Mouse (Mus musculus): ENCODE results near the gene Sgms2.
A peak's percentile ranks its signal among the peaks of the same experiment; 100 is the strongest.

The Sgms2 gene

DNA sequence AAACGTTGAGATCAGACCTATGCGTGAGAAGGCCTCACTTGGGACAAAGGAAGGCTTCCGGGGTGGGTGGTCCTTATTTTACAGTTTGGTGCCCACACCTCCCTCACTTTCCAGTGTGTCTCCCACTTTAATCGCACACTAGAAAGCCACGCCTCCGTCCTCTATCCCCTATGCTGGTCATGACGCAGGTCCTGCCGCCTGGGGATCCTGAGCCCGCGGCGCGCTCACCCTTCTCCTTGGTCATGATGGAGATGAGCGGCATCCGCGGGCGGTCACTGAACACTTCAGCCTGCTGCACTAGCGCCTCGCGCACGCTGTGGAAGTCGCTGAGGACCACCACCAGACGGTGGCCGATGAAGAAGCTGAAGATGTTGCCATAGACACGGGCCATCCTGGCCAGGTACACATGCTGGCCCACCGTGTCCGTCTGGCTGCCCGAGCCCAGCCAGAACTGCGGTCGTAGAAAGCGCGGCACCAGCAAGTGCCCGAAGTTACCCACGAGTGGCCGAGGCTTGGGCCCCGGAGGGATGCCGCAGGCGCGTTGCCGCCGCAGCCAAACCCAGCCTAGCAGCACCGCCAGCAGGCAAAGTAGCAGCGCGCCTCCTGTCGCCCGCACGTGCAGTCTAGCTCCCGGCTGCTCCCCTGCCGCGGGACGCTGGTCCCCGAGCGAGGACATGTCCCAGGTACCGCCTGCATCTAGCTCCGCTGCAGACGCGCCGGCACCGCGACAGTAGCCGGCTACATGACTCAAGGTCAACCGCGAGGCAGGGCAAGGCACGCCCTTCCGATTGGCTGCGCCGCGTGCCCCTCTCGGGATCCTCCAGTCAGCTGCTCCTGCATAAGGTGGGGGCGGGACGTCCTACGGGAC lies 188.5 kb downstream of the Sgms2 start, which contains the start of gene Cyp2u1:
Cyp2u1 (minus strand) TSS at position 776 of the 868 bp plus-strand sequence.
- peak; percentile 94 for DNase-seq

DNA sequence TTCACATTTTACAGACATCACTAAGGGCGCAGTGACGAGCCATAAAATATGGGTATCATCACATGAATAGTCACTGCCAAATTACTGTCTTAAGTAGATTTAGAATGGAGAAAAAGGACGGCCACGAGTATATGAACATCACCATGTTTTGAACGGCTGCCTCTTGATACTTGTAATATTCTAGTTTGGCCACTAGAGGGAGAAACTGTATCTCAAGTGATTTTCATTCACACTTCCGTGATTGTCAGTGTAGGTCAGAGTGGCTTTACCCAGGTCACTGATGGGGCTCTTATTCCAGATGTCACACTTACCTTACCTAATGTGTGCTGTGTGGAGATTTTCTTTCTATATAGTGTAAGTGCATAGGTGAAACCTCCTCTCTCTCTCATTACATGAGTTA lies 191.3 kb downstream of the Sgms2 start:
- DNase-seq = no peak

DNA sequence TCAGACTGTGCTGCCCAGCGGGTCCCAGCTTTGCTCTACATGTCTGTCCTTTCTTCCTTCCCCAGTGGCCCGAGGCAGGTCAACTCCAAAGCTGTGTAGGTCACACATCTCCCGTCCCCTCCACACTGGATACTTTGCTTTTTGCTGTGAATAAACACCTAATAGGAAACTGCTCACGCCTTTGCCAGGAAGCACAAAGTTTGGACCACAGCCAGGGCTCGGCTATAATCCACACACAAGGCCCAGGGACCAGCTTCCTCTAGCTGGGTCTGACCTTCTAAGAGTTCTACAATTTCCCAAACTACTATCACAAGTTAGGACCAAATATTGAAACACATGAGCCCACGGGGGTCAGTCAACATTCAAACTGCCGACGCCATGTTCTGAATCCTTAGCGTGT lies 192.1 kb downstream of the Sgms2 start:
- no peak for DNase-seq

DNA sequence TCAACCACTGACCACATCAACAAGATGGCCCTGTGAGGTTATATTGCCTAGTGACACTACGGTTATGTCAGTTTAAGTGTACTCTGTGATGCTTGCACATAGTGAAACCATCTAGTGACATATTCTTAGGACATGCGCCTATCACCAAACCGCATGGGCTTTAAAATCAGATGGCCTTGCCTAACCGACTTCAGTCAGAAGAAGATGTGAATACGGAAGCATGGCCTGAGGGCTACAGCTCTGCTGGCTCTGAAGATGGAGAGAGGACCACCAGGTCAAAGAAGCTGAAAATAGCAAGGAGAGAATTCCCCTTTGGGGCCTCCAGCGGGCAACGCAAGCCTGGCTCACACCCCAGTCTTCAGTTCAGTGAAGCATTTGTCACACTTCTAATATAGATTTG lies 194.3 kb downstream of the Sgms2 start:
- no peak for DNase-seq

DNA sequence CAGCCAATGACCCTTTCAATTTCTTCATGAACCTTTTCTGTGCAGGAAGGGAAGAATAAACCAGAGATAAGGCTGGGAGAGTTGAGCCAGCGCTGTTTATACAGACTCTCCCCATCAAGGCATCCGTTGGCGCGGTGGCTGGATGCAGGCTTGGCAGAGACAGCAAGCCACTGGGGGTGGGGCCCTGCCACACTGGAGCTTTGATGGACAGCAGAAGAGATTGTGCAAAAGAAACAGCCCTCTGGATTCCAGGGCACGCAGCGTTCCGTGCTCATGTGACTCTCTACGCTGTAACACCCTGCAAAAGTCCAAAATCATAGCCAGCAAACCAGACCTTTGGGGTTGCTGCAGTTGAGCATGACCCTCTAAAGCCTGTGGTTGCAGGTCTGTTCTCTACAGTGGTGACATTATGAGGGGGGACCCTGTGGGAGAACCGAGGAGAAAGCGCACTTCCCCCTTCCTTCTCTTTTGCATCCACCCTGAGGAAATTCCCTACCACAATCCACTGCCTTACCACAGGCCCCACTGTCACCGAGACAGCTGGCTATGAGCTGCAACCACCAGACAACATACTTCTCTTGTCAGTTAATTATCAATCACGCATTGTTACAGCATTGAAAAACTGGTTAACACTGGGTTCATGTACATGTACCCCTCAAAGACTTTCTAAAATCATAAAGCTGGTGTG lies 195.6 kb downstream of the Sgms2 start:
- DNase-seq = no peak

DNA sequence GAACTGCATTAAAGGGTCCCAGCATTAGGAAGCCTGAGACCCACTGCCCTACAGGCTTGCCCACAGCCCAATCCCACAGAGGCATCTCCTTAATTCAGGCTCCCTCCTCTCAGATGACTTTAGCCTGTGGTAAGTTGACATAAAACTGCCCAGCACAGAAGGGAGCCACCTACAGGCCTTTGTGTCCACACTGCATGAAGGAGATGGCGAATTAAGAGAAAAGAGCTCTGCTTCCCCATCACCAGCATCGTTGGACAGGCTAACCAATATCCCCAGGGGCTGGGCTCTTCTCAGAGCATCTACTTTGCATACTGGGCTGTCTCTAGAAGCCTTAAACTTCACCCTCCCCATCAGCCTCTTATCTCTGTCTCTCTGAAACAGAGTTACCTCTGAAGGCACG lies 196.7 kb downstream of the Sgms2 start:
- no peak for DNase-seq

DNA sequence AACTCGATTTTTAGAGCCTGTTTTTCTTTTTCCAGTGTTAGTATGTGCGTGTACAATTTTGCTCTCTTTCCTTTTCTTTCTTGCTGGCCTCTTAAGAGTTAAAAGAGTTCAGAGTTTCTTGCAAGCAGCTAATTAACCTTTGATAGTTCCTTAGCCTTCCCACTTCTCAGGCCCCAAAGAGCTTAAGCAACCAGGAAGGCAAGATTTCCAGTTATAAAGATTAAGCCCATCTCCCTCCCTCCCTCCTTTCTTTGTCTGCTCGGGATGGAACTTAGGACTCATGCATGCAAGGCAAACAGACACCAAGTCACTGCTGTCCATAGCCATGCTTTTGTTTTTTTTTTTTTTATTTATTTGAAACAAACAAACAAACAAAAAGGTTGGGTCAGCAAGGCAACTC lies 198.3 kb downstream of the Sgms2 start:
- no peak for DNase-seq

DNA sequence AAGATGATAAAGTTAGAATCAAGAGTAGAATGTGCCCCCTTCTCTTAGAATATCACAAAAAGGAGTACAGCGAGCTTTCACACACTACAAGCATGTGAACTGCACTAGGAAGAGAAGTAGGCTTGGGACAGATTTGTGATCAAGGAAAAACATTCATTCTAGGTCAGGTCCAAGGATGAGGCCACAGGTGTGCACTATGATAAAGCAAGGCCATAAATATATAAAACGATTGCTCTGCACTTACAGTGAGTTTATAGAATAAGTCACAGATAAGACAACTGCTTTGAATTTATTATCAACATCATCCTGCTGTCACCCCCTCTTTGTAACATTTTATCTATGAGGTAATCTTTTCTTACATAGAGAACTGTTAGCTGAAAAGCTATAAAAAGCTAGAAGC lies 198.9 kb downstream of the Sgms2 start:
- no peak for DNase-seq

DNA sequence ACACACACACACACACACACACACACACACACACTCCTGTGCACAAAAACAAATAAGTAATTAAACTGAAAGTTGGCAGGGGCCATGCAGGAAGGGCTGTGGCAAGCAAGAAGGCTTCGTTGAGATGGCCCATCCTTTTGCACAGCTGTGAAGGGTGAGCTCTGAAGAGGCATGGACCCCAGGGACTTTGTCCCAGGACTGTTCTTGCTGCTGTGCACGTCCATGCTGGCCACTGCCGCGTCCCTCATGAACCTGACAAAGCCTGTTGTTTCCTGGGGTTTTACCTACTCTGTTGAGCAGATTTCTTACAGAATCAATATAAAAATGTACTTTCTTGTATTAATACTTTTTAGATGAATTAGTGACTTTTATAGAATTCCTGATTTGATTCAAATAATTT lies 199.3 kb downstream of the Sgms2 start:
- DNase-seq = no peak

DNA sequence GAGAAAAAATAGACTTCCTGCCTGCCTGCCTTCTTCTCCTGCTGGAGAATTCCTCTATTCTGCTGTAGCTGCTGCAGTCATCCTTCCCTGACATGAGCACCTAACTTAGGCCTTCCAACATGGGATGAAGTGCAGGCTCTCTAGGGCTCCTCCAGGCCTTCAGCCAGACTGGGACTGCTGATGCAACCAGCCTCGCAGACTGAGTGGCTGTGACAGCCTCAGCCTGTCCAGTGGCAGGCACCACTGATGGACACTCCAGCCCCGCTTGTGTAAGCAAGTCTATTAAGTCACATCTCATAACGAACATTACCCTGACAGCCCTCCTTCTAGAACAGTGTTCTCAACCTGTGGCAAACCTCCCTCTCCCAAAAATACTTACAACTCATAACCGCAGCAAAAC lies 217.1 kb downstream of the Sgms2 start:
- no peak for DNase-seq

DNA sequence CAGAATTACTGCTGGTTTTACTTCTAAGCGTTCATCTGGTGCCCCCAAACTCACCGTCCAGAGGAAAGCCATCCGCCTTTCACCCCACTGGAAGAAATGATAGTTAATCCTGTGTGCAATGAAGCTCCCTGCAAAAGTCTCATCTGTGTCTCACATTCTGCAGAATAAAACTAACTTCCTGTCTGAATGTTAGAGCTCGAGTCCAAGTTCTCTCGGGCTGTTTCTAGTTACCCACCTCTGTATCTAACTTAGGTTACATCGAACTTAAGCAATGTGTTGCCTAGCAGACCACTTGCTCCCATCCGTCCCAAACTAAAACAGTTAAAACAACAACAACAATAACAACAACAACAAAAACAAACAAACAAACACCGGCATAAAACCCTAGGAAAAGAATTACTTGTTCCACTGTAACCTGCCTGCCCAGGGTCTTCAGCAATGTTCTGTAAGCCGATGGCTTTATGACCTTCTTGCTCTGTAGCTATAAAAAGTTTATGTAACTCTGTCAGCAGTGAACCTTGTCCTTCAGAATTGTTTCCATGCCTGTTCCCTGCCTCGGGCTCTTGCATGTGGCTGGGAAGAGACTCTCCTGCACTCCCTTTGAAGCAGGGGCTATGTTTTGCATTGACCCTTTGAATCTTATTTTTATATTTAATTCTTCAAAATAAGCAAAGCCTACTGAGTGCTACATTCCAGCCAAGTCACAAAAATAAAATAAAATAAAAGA lies 218.7 kb downstream of the Sgms2 start:
- DNase-seq = no peak

DNA sequence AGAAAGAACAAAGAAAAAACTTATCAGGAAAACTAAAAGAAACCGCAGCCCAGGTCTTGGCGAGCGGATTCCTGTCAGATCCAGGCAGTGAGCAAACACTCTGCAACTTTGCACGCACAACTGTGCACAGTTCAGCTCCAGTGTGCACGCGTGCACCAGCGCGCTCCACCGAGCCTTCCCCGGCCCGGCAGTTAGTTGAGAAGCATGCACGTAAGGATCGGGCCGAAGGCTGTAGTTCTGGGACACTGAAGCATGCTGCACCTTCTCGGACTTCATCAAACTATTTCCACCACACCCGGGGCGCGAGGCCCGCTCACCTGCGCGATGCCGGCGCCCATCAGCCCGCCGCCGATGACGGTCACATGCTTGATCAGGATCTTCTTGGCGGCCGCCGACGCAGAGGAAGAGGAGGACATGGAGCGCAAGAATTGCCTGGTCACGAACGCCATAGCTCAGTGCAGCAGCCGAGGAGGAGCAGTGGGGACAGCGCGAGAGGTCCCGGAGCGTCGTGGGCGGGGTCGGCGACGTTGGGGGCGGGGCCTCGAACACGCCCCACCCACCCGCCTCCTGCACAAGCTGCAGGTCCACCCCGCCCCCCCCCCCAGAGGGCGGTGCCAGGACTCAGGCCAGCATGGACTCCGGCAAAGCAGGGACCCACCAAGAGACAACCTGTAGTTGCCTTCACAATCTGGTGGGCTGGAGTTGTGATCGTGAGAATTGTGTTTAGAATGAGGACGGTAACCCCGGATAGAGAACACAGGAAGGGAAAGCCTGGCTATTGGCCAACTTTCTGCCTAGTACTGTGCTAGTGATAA lies 219.4 kb downstream of the Sgms2 start, which contains the start of gene Hadh:
Hadh (minus strand) TSS at position 543 of the 815 bp plus-strand sequence.
- DNase-seq = peak; percentile 79

DNA sequence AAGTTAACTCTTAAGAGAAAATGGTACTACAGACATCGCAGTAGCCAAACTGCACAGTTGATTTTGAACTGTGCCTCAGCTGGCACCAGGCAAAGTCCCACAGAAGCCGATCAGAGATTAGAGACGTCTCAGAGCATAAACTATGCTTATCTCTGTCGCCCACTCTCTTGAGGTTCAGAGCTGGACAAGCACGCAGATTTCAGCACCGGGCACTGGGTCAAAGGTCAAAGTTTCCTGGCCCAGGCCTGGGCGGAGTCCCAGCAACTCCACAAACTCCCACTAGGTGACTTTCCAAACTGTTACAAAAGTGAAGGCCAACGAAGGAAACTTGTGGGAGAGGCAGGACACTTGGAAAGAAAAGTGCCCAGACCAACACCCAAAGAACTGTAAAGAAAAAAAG lies 220.1 kb downstream of the Sgms2 start:
- peak; percentile 16 for DNase-seq

DNA sequence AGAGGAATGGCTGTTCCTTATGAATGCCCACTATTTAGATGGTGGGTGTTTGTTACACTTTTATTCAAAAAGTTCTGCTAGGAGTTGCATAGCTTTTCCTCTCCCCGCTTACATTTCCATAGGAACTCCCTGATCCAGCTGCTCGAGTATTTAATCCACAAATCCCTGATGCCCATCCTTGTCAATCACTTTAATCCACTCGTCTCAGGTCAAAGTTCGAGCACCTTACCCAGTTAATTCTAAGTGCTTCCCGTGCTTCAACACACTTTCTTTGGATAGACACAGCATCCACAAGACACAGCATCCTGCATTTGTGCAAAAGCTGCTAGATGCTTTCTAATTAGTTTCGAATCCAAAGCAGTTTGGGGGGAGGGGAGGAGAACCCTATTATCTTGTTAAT lies 220.8 kb downstream of the Sgms2 start:
- no peak for DNase-seq
